Mouse (Mus musculus) adipocyte (in vitro differentiated cells): ENCODE measurements around the gene Frmd4a.

Experiments used
- DNase-seq: peaks from one replicate; pipeline ENCODE4 v3.0.0-alpha.2; 2016; ENCODE audit warnings: low spot score

Frmd4a gene

GRCm38 (mm10) chr2:4391678-4392085 lies 374.2 kb downstream of the Frmd4a start:
- DNase-seq = no peak

DNA sequence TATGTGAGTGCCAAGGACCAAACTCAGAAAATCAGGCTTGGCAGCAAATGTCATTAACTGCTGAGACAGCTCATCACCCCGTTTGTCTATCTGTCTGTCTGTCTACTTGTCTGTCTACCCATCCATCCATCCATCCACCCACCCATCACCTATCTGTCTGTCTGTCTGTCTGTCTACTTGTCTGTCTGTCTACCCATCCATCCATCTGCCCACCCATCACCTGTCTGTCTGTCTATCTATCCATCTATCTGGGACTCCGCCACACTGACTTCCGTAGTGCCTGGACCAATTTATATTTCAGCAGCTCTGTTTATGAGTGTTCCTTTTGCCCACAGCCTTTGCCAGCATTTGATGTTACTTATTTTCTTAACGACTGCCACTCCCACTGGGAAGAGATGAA lies 375.5 kb downstream of the Frmd4a start:
- no peak for DNase-seq

DNA sequence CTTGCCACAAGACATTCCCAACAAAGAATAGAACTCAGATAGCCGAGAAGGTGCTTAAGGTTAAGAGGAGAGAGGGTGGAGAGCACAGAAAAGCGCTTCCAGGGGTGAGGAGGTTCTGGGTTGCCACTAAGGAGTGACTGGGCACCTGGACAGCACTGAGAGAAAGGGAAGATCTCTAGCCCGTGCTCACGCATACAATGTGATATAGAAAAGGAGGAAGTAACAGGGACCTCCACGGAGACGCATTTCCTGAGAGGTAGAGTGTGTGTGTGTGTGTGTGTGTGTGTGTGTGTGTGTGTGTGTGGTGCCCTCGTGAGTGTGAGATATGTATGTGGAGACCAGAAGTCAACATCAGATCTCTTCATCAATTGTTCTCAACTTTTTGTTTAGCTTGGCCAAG lies 377.1 kb downstream of the Frmd4a start:
- DNase-seq = no peak

DNA sequence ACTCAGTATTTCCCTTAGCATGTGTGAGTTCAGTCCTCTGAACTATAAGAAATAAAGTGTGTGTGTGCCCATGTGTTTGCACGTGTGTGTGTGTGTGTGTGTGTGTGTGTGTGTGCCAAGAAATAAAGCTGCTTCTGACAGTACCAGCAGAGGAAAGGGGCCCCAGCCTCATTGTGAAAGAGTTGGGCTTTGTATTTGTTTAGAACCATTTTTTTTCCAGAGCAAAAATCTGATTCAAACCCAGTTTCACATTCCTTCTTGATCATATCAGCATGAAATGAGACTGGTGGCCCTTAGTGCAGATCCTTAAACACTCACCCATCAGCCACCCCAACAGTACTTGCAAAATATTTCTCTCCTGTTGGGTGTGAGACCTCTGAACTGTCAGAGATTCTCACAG lies 382.2 kb downstream of the Frmd4a start:
- peak; percentile 14 for DNase-seq

DNA sequence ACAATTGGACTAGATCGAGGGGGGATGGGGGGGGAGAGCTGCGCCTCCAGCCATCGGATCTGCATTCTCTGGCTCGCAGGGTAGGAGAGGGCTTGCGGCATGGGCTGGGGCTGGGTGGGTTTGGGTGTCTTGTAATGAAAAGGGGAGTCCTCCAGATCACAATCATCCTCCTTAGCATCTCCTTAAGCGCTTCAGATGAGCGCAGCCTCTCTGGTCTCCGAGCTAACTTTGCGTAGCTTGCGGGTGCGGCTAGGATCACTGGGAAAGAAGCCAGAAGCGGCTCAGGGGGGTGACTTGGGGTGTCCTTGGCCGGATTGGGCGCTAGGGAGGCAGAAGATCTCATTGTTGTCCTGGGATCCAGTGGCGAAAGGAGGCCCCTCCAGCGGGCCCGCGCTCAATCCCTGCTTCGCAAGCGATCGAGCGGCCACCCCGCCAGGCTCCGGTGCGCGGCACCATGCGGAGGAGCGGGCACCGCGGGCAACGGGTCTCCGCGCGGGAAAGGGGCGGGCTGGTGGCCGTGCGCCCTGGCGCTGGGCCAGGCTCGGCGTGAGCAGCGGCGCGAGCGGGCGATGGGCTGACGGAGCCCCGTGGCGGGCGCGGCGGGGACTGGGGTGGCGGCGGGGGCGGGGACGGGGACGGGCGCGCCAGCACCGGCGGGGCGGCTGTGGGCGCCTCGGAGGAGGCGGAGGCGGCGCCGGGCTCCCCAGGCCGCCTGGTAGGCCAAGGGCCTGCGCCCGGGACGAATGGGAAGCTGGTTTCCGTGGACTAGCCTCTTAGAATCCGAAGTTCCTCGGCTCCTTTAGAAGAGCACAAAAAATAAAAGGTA lies 383.5 kb downstream of the Frmd4a start:
- DNase-seq = peak; percentile 28

GRCm38 (mm10) chr2:4401597-4402581 lies 384.4 kb downstream of the Frmd4a start:
- DNase-seq = peak; percentile 12

DNA sequence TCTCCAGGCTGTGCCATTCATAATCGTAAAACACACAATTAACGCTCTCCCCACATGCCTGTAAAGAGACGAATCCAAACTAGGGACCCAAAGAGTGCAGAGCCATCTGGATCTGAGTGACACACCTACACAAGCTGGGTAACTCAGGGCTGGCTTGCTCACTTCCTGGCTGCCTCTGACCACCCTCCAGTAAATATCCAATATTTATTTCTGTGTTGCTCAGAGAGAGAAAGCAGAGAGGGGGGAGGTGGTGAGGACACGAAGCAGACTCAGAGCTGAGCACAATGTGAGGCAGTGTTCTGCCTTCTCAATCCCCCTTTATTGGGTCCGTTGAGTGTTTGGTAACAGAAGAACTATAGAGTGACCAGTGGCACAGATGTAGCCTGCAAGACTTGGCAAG lies 389.5 kb downstream of the Frmd4a start:
- no peak for DNase-seq

DNA sequence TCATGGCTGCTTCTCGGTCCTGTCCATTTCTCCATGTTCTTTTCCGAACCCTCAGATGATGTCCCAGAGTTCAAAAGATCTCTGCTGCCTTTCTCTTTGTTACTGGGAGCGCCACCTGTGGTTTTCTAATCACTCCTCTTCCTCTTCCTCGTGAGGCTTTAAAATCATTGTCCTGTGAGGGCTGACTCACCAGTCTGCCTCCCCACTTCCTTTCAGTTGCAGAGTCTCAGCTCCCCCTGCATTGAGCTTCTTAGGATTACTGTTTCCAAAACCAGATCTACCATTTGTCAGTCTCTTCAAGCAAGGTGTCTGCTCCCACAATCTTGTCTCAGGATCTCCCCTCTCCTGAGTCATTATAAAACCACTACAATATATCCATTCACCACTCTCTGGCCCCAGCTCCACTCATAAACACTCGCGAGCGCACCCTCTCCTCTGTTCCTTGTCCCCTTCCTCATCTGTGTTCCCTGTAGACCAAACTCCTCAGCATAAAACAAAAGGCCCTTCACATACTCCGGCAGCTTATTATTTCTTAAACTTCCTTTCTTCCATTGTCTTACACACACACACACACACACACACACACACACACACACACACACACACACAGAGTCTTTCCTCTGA lies 392.4 kb downstream of the Frmd4a start:
- DNase-seq = no peak

DNA sequence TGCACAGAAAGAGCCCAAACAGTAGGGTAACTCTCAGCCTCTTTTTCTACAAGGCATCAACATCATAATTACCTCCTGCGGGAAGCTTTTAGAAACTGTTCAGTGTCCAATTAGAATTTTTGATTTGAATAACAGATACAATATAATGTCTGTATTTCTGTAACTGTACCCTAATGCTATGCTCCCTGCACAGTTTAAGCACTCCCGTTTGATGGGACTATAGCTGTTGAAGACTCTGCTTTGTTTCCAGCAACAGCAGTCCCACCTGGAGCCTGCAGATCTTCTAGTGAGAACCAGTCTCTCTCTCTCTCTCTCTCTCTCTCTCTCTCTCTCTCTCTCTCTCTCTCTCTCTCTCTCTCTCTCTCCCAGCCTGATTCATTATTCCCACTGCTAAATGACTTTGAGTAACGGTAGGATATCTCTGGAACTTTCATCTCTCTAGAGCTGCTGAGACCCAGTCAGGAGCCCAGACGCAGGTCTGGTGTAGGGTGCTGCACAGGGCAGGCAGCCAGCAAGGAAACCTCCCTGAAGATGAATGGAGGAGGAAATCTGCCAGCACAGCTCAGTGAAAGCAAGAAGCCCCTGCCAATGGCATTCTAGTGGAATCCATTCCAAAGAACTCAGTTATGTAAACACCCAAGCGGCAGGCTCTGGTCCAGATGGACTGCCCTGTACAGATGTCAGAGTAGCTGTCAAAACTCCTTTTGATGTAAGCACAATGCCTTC lies 395.5 kb downstream of the Frmd4a start:
- peak; percentile 52 for DNase-seq

DNA sequence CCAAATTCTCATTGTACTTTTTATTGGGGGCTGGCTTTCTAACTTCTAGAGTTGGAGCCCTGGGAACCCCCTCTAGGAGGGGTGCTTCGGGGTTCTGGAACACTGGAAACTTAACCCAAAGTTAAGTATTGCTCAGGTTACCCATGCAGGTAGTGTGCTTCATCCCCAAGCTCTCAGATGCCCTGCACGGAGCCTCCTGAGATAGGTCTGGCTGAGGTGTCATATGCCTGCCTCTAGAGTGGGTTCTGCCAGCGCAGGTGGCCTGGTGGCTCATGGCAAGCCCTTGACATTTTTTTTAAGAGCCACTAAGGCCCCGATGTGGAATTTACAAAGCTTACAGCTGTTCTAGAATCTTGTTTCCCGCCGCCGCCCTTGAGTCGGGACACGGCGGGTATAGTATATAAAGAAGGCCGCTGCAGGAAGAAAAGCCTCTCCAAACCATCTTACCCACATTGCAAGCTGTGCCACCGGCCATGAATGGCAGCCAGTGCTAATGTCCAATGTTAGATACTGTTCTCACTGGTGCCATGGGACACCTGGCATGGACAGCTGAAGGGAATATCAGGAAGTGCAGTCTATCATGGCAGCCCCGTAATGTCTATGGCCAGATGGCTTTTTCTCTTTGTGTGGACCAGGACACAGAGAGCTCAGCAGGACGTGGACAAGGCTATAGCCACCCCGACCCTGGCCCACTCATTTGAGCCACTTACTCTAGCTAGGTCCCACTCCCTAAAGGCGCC lies 396.2 kb downstream of the Frmd4a start:
- DNase-seq = no peak

DNA sequence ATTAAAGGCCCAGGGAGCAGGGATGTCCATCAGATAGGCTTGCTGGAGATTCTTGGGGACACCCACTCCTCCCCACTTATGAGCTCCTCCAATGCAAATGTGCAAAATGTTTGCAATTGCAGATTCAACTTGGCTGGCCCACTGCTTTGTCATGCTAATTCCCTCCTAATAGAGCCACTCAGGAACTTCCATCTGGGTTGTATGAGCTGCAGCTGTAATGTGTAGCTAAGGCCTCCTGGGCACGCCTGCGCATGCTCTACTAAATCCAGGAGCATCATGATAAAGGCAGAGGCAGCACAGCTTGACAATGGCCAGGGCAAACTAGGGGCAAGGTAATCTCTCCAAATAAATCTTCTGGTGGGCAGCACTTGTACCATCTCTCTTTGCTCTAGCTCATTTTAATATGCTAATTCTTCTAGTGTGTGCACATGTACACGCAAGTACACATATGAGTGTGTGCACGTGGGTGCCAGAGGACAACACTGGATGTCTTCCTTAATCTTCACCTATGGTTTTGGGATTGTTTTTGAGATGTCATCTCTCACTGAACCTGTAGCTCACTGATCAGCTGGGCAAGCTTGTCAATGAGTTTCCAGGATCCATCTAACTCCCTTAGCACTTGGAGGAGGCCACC lies 403.3 kb downstream of the Frmd4a start:
- DNase-seq = no peak

GRCm38 (mm10) chr2:4421757-4422156 lies 404.2 kb downstream of the Frmd4a start:
- DNase-seq = no peak

DNA sequence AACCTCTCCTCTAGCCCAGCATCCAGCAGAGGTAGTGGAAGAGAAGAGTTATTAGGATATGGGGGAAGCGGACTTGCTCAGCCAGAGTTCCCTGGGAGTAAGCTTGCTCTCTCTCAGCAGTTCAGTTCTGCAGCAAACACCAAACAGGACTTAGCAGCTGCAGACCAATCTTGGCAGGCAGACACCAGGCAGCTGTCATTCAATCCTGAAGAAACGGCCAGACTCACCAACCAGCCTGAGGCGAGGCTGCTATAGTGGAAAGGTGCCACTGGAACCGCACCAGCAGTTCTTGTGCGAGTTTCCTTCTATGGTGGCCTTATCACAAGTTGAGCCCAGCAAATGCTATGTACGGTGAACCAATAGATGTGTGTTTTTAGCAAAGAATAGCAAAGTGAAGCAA lies 406.4 kb downstream of the Frmd4a start:
- no peak for DNase-seq

- no peak for DNase-seq
These were observed 410.9 kb downstream of the Frmd4a start for GRCm38 (mm10) chr2:4428407-4428855.

GRCm38 (mm10) chr2:4433119-4433518 lies 415.6 kb downstream of the Frmd4a start:
- DNase-seq = no peak

DNA sequence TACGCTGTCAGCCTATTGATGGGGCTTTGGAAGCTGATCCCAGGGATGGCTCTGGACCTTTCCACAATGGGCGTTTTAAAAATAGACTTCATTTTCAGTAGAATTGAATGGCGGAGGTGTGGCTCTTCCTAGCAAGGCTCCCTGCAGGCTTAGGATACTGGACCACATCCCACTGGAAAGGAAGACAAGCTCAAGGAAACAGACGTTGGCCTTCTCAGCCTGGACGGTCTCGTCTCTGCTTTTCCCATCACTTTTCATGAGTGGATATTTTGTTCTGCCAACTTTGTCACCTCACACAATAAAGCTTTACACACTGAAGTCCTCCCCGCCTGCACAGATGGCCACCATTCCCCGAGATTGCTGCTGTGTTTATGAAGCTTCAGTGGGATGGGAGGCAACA lies 417.5 kb downstream of the Frmd4a start:
- no peak for DNase-seq

GRCm38 (mm10) chr2:4436361-4437231 lies 419.1 kb downstream of the Frmd4a start:
- no peak for DNase-seq

DNA sequence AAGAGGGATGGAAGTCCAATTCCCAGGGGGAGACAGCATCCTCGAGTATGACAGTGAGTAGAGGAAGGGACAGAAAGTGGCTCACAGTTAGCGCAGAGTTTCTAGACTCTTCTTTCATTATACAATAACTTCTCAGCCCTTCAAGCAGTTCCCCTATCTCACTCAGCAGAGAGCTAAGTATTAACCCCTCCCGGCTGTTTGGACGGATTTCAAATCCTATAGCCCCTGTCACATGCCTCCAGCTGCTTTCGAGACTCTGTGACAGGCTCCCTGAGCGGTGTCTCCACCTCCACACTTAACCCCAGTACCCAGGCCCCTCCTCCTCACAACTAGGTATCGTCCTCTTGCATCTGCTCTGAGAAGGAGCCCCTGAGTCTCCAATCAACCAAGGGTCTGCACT lies 421.2 kb downstream of the Frmd4a start:
- no peak for DNase-seq

DNA sequence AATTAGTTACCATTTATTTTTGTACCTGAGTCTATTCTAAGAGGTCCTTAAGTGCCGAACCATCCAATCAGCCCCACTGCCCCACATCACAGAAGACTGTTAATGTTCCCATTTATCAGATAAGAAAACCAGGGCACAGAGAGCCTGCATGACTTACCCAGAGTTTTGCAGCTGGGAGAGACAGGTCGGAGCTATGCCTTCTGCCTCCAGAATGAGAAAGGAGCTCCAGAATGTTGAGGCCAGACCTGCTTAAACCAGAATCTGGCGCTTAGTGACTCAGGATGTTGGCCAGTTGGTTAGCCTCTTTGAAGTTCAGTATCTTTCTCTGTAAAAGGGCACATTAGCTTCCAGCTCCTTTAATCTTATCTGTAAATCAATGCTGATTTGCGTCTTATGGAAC lies 422.4 kb downstream of the Frmd4a start:
- DNase-seq = no peak

DNA sequence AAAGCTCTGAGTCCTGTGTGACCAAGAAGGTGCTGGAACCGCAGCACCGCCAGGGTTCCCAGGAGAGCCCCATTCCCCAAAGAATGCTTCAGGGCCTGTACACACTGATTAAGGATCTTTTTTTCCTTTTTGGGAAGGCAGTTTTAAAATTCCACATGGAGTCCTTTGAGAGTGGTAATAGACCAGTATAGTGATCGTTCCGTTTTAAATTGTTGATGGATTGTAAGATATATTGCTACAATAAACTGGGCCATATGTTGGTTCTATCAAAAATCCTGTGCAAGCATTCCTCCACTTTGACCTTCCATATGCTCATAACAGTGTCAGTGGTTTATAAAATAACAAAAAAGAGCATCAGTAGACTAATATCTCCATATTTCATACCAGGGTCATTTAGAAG lies 424.3 kb downstream of the Frmd4a start:
- no peak for DNase-seq
